Mouse (Mus musculus): ENCODE data around the gene Plpp1.
A peak's percentile ranks its signal among the peaks of the same experiment; 100 is the strongest.

The Plpp1 gene

DNA sequence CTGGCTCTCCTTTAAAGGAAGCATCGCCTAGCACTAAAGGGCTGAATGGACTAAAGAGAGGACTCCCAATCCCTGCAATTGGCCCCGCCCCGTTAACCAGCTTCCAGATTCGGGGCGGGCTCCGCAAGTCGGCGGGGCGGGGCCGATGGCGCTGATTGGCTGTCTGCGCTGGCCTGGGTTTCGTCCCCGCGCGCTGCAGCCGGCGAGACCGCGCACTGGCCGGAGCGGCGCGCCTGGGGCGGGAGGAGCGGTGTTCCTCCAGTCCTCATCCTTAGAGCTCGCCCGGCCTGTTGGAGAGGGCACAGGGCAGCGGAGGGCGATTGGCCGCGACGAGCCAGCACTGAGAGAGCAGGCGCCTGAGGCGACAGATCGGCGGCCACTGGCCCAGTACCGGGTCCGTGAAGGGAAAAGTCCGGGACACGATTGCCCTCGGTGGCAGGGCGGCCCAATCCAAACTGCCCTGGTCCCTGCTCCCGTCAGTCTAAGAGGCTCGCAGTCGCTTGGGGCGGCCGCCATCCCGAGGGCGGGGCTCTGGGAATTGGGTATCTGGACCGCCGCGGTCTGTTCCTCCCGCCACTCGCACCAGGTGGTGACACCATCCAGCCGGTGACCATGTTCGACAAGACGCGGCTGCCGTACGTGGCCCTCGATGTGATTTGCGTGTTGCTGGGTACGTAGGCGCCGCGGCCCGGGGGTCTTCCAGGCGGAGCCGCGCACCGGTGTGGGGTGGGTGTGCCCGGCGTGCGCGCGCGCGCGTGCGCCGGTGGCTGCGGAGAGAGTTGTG, at the start of gene Plpp1:
Plpp1 (plus strand) TSS at position 196 of the 784 bp plus-strand sequence.
- peak; percentile 87 for DNase-seq (ENCODE audit: low spot score)

DNA sequence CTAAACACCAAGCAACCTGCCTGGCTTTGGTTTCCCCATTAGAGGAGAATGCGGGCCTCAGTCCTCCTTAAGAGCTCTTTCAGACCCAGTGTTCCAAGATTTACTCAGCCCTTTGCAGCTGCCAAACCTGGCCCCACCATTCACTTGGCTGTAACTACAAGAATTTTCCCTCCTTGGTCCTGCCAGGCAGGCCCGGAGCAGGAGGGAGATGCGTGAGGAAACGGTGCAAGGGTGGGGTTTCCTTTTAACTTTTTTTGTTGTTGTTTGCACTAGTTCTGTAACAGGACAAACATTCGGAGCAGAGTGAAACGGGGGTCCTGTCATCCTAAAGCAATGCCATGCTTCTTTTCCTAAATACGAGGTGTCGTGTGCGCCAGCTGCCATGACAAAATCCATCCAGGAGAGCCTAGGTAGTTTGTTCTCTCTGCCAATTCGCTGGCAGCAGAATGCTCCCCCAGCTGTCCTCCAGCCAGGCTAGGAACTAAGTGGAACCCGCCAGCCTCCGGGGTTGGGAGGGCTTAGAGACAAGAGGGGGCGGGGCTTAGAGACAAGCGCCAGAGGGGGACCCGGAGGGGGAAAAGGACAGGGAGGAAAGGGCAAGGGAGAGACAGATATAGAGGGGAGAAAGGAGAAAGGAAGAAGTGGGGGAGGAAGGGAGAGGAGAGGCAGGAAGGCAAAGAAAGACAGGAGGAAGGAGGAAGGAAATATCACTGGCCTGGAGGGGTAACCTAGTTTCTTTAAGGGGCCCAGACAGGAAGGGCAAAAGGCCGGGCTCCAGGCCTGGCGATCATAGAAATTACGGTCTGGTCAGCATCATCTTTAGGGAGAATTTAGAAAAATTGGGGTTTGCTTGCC, 48.9 kb upstream of the Plpp1 start:
- DNase-seq (ENCODE audit: low spot score), result no peak

DNA sequence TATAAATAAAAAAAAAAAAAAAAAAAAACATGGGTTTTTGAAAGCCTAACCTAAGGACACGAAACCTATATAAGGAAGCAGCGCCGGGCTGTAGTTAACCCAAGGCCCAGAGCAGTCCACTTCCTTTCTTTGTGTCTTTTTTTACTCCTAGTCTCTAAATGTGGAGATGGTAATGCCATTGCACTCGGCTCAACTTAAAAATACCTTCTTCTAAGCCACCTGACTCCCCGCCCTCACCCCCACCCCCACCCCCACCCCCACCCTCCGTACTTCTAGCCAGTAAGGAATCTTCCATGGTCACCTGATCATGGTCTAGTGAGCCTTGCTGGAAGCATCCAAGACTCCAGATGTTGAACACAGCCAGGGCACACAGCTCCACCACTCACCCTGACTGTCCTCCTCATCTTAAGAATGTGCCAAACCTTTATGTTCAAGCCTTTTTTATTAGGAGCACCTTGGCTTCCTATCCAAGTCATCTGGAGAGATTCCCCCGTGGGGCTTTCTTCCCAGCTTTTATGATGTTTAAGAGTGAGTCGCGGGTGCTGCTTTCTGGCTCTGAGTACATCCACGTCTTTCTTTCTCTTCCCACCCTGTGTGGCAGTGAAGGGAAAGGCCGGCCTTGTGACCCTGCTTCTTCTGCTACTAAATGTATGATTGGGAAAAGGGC, 48.1 kb upstream of the Plpp1 start:
- no peak for DNase-seq (ENCODE audit: low spot score)

DNA sequence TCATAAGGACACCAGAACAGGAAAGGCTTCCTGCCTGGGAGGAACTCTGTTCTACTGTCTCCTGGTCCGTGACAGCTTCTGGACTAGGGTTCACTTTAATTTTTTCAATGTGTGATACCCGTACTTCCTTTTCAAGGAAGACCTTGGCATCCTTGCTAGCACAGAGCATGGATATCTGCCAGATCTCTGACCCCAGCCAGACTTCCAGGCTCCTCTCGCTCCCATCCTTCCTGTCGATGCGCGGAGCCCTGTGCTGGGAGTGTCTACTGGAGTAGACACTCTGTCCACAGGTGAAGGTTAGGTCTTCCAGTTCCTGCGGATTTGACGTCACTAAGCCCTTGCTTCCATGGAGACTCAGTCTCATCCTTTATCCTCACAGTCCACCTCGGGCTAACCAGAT, 47.1 kb upstream of the Plpp1 start:
- no peak for DNase-seq (ENCODE audit: low spot score)

DNA sequence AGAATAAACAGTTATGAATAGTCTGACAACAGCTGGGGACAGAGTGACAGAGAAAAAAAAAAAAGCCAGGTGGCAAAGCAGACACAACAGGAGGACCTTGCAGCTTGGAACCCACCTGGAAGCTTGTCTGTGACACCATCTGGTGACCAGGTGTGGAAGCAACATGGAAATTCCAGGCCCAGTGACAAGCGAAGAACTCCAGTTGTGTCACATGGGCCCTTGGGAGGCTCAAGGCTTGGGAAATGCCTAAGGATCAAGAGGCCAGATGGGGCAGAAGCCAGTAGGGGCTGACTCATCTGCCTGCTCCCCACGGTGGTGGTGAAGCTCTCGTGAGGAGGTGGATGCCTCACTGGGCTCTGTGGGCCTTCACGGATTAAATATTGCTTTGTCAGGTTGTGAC, 45.7 kb upstream of the Plpp1 start:
- DNase-seq (ENCODE audit: low spot score), result no peak

DNA sequence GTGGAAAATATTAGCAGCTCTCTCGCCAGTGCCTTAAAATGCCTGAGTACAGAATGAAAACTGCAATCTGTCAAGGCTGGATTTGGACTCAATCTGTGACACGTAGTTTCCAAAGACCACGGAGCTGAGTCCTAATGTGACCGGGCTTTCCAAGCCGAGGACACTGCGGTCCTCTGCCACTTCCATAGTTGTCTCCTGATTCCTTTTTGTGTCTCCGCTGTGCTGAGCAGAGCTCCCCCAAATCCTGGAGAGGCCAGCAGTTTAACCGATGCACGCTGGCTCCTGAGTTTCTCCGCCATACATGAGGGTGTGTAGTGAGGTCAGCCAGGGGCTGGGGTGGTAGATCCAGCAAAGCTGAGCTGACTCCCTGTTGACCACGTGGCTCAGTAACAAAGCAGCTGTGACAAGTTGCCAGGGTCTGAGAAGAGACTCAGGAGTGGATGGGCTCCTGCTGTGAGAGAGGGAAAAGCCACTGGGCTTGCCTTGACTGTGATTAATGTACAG, 45.0 kb upstream of the Plpp1 start:
- no peak for DNase-seq (ENCODE audit: low spot score)

DNA sequence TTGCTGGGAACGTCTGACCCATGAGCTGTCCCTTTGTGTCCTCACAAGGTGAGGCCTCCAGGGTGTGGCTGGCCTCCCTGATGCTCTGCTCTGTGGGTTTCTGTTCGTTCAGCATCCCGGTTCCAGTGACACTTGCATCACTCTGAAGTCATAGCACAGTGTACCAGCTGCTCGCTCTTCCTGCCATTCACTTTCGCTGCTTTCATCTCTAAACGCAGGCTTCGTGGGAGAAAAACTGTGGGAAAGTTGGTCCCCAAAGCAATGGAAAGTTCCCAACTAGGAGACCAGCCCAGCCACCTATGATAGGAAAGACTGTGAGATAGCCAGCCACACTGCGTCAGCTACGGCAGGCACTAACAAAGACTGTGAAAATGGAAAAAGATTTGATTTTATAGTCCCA, 43.2 kb upstream of the Plpp1 start:
- no peak for DNase-seq (ENCODE audit: low spot score)

DNA sequence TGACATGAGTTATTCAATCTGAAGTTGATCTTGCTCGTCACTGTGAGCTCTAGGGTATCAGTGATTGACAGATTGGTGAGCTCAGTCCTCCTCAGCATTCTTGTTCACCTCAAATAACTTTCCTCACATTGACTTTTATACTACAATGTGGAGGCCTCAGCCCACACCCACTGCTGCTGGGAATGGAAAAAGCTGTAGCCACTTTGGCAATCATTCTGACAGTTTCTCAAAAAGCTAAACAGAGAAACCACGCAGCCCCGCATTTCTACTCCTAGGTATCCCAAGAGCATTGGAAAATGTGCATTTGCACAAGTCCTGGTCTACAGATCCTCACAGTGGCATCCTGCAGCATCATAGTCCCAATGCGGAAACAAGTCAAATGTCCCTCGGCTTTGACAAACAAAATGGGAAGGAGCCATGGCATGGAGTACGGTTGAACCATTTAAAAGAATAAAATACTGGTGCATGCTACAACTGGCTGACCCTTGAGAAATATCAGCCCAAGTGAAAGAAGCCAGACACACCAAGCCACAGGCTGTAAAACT, 42.0 kb upstream of the Plpp1 start:
- no peak for DNase-seq (ENCODE audit: low spot score)

DNA sequence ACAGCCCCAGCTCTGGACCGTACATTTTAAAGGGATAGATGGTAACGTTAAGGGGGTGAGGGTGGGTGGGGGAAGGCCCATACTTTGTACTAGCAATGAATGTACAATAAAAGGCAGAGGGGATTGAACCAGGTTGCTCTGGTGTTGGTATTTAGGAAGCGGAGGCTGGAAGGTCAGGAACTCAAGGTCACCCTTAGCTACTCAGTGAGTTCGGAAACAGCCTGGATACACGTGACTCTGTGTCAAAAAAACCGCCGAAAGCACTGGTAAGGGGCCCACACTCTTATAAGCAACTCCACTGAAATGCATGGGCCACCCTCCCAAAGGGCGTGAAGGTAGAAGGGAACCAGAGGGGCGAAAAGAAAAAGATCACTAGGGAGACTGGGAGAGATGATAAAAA, 41.2 kb upstream of the Plpp1 start:
- DNase-seq (ENCODE audit: low spot score), result no peak

DNA sequence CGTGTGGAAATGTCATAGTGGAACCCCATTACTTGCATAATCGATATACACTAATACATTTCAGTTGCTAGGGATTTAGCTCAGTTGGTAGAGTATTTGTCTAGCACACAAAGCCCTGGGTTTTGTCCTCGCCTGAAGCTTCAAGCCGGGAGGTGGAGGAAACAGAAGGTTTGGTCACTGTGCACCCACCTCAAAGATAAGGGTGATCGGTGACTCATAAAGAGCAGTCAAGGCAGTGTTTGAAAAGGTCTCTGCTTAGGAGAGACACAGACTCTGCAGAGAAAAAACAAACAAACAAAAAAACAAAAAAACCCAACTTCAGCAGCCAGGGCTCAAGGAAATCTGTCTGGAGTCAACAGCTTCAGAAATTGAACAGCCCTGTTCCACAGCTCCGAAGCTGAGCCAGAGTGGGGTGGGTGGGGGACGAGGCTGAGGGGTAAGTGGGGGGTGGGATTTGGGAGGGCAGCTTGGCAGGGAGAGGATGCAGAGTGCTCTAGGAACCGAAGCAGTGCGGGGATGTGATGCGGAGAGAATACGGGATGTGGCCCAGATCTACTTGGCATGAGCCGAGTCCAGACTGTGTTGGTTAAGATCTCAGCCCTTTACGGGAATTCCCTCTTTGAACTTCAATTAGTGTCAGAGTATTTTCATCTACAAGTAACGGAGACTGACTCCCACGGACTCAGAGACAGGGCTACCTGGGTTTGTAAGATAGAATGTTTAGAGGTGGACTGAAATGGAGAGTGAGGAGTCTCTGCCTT, 40.6 kb upstream of the Plpp1 start:
- no peak for DNase-seq (ENCODE audit: low spot score)

DNA sequence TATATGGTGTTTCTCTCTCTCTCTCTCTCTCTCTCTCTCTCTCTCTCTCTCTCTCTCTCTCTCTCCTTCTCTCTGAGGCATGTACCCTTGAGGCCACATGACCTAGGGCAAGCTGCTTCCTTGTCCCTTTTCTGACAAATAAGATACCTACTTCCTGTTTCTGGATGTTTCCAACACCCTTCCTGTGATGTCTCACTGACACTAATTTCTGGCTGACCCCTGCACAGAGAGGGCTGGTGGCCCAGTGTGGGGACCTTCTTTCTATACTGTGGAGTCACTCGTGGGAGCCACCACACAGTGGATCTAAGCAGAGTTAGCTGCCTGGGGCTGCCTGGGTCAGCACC, 40.1 kb upstream of the Plpp1 start:
- no peak for DNase-seq (ENCODE audit: low spot score)

DNA sequence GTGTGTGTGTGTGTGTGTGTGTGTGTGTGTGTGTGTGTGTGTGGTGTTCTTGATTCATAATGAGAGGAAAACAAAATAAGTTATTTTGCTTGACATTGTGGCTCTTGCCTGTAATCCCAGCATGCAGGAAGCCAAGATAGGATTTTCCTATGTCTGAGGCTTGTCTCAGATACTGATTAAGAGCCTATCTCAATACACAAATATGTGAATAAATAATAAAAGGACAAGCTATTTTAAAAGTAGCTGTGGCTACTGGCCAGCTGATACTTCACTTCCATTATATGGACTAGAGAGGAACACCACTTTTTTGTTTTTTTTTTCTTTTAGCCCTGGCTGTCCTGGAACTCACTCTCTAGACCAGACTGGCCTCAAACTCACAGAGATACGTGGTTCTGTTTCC, 38.8 kb upstream of the Plpp1 start:
- DNase-seq (ENCODE audit: low spot score), result no peak

DNA sequence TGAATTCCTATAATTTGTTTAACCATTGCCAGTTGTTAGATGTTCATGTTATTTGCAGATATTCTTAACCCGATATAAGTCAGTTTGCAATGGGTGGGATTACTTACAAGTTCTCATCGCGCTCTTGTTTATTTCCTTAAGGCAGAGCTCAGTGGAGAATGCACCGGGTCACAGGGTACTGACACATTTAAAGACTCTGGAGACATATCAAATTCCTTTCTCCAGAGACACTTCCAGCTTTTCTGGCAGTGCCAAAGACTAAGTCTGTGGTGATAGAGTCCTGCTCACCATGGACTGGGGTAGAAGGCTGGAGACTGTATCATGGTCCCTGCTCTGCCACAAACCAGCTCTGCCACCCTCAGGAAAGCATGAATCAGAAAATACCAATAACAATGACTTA, 38.0 kb upstream of the Plpp1 start:
- DNase-seq (ENCODE audit: low spot score), result no peak

DNA sequence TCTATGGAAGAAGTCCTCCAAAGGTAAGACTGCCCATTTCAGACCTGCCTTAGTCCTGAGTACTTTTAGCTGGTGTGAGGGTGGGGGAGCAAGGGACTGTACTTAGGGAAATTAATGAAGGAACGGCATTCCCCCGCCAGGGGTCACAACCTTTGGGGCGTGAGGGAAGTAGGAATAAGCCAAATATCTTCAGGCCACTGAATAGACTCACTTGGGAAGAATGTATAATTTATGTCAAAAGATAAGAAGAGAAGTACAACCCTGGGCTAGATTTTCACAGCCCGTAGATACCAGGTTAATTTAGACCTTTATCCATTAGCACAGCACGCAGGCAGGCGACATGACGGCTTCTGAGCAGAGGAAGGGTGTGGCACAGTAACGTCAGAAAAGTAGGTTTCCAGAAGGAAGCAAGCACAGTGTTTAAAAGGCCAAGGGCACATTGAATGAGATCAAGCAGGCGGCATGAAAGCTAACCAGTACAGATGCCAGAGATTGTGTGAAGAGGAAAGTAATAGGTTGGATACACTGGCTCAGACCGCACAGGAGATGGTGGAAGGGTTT, 37.0 kb upstream of the Plpp1 start:
- no peak for DNase-seq (ENCODE audit: low spot score)

DNA sequence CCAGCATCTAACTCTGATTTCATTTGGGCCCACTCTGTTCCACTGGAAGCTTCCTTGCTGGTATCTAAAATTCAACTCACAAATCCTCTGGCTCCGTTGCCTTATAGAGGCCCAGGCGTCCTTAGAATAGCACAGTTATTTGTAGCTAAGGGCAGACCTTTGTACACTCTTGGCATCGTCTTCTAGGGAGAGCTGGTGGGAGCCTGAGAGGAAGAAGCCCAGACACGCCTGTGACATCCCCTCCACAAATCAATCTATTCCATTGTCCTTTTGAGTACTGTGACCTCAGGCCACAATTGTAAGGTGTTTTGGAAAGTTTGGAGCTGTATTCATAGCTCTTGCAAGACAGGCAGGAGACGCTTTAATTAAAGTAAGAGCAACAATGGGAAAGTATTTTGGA, 36.0 kb upstream of the Plpp1 start:
- DNase-seq (ENCODE audit: low spot score), result no peak

DNA sequence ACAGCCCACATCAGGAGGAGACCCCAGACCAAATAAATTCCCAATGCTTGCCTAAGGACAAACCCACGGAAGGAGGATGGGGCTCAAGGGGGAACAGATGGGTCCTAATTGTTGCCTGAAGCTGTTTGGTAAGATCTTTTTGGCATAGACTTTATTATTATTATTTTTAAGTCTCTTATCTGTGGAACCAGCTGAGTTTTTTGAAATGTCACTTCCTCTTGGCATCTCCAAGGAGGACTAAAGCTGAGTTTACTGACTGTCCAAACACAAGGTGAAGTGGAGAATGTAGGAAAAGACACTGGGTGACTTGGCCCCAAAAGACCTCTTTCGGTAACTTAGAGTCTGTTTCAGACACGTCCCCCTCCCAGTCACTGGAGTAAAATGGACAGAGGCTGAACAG, 34.9 kb upstream of the Plpp1 start:
- no peak for DNase-seq (ENCODE audit: low spot score)

DNA sequence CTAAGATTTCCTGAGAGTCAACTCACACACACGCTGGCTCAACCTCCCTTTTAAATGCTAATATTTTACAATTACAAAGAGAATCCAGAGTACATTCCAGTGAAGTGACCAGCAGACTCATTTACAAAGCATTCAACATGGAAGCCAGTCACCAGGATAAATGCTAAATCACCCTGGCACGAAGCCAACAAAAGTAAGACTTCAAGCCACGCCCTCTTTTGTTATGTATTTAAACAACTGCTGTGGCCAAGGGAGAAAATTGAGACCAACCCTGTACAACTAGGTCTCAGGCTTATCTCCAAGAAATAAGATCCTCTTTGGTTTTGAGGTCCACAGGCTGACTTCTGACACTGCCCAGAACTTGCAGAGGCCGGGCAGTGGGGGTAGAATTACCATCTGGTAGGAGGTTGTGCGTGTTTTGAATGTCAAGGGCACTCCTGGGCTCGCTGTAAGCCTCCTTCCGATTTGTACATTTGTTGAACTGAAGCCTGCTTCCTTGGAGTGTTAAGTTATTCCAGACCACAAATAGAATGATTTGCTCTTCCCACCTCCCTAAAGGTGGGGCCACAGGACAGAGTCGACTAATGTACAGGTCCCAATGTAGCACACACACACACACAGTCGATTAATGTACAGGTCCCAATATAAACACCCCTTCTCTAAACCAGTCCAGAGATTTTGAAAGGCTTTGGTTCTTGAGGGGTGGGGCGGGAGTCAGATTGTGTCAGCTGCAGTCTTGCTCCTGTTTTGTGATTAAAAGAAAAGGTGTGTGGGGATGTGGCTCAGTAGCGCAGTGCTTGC, 29.9 kb upstream of the Plpp1 start:
- no peak for DNase-seq (ENCODE audit: low spot score)

DNA sequence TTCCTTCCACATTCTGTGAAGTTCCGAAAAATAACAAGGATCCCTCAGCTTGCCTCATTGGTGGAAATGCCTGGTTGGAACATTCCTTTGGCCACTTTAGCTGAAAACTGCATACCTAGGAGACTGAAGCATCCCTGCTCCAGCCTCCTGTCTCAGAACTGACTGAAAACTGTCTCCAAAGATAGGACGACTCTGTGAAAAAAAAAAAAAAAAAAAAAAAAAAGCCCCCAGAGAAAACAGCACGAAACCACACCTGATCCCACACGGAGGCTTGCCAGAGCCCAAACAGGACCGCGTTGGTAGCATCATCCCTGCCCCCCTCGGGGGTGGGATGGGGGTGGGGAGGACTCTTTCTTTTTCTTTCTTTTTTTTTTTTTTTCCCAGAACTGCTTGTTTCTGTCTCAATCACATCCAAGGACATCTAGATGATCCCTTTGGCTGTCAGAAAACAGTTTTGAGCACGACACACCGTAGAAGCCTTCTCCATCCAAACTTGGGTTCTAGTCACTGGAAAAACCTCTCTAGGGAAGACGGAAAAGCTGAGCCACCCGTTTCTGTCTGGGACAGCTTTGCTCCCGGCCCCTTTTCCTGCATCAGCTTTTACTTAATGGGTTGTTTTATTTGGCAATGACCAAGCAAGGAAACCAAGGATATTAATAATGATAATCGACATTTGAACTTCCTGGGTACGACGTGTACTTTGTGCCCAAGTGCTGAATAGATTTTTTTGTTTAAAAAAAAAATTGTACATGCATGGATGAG, 29.0 kb upstream of the Plpp1 start:
- no peak for DNase-seq (ENCODE audit: low spot score)

DNA sequence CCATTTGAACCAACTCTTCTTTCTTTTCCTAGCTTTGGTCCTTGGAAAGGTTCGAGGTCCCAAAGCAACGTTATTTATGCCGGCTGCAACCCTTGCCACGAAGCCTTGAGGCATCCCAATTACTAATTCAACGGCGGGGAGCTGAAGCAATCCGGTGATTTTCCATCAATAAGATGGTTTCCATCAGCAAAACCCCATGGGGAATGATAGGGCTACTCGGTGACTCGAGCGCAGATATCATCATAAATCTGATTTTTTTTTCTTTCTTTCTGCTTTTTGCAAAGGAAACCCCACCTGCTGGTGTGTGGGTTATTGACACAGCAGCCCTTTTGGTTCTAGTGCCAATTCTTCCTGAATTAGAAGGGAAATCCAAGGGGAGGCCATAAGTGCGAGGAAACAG, 28.3 kb upstream of the Plpp1 start:
- DNase-seq (ENCODE audit: low spot score), result no peak

DNA sequence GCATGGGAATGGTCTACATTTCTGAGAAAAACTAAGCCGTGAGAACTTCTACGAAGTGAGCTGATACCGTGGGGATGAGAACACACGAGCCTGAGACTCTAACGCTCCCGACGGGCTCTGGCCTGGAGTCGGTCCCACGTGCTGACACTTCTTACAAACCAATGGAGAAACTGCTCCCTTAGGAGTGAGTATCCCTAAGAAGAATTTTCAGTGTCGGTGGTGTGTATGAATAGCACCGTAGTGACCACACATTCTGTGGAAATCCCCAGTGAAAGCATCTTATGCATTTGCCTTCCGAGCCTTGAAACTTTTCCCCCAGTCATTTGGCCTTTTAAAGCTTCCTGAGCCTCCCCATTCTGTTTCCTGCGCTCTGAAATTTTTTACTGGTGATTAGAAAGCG, 27.7 kb upstream of the Plpp1 start:
- no peak for DNase-seq (ENCODE audit: low spot score)

All from spleen, adult 12 weeks (tissue).